Mouse (Mus musculus) layer of hippocampus, adult 18-20 months (tissue): ENCODE measurements around the gene Itga5. TPM values are rescaled to one million over a fixed set of nuclear protein-coding genes. Genes with fewer than 3 reads are reported as not detected.

ENCODE experiments used
- DNase-seq, 2 experiments: peaks; one replicate each; pipeline ENCODE4 v3.0.0; 2022; ENCODE audit warnings: low spot score in 2 of 2
- total RNA-seq, 2 experiments: library from RNA; stranded (reverse); gene quantifications; 2 replicates each; pipeline ENCODE4 v1.2.3; 2021

The Itga5 gene
- total RNA-seq, 2 experiments from 2014 or later, result 1.1 to 1.2 TPM

DNA sequence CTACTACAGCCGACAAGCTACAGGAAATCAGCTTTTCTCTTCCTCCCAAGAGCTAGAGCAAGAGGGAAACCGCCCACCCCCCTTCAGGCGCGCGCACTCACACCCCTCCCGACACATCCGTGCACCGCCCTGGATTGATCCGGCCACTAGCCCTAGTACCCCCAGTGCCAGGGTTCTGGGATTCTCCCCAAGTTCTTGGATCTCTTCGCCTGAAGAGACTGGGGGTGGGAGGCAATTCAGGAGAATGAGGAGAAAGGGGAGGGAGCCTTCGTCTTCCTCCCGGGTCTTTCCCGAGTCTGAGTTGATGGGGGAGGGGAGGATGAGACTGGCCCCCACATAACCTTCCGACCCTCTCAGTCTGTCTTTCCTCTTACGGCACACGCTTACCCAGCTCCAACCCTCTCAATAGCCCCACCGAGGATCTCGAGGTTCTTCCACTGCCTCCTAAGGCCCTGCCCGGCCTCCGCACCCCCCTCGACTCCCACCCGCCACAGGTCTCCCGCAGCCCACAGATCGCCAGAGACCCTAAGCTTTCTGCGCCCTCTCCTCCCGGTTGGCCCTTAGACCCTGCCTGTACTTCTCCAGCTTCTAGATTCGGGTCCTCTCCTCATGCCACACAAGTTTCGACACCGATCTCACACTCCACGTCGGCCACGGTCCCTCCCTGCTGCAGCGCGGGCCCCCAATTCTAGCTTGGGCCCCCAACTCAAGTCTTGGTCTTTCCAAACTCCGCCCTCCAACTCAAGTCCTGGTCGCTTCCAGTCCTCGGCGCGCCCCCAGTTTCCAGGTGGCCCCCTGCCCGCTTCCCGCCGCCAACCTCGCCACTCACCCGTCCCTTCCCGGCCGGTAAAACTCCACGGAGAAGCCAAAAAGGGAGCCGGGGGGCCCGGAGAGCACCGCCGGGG lies 840 bp downstream of the Itga5 start:
- DNase-seq, result no peak

GRCm38 (mm10) chr15:103364761-103365160 lies 1.8 kb downstream of the Itga5 start:
- DNase-seq, result no peak

- no peak for DNase-seq
Observed at GRCm38 (mm10) chr15:103363809-103364208, 2.8 kb downstream of the Itga5 start.

DNA sequence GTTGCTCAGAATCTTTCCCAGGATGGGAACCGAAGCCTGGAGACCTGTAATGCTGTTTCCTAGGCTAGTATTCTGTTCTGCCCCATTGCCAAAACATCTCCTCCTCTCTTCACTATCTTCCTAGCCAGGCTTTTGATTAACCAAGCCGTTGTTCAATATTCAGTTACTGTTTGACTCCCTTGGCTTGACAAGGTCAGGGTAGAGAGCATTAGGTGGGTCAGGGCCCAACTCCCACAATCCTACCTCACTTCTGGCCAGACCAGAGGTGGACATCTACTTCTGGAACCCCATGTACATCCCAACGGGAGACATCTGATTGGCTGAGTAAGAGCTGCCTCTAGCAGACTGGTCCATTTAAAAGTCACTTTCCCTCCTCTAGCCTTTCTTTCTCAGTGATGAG lies 3.6 kb downstream of the Itga5 start:
- no peak for DNase-seq

- no peak for DNase-seq
Observed at GRCm38 (mm10) chr15:103362333-103362732, 4.2 kb downstream of the Itga5 start.

- no peak for DNase-seq
Observed at GRCm38 (mm10) chr15:103361269-103361668, 5.3 kb downstream of the Itga5 start.

DNA sequence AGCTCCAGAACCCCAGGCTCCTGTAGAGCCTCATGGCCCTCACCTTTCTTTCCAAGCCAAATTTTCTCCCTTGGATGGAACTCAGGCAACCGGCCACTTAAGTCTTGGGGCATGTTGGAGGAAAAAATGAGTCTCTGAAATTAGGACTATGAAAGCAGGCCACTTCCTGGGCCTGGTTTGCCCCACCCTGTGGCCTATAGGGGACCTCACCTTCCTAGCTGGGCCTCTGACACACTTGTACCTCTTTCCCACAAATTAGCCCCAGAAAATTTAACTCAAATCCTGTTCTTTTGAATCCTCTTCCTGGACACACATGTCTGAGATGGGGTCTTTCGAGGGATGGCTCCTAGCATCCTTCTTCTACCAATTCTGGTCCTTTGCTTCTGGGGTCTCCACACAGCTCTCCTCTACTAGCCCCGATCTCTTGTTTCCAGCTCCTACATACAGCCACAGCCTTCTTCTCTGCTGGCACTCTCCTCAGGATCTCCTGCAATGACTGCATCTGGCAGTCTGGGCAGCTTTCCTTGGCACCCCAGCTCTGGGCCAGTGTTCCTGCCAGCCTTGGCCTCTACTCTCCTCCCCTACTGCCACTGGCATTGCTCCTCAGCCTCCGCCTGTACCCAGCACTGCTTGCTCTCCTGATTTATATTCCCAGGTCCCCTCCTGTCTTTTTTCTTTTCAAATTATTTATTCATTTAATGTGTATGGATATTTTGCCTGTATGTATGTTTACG lies 6.5 kb downstream of the Itga5 start:
- no peak for DNase-seq

DNA sequence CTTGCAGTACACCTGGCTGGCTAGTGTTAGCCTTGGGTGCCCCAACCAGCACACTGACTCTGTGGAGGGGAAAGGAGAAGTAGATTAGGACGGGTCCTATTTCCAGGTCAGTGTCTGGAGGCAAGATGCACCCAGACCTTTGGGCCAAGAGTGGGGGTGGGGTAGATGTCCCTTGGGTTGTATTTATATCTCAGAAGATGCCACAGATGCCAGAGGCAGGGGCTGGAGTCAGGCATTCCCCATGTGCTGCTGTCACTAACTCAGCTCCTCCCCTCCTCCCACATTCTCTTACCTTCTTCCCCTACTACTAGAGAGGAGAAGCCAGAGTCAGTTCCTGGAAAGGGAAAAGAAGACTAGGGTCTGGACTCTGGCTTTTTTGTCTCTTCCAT lies 7.4 kb downstream of the Itga5 start:
- no peak for DNase-seq

- no peak for DNase-seq
Observed at GRCm38 (mm10) chr15:103358278-103359121, 8.1 kb downstream of the Itga5 start.

DNA sequence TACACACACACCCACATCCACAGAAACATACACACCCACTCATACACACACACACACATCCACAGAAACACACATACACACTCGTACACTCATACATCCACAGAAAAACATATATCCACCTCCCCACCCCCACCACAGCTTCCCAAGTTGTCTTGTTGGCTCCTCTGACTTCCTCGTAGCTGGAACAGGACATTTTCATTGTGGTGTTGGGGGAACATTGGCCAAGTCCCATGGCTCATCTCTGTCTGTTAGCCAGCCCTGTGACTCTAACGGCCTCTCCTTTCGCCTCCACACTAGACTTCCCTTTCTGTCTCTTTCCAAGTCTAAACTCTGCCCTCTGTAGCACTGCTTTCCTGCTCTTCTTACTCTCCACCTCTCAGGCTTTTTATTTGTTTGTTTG lies 8.7 kb downstream of the Itga5 start:
- DNase-seq, result no peak

DNA sequence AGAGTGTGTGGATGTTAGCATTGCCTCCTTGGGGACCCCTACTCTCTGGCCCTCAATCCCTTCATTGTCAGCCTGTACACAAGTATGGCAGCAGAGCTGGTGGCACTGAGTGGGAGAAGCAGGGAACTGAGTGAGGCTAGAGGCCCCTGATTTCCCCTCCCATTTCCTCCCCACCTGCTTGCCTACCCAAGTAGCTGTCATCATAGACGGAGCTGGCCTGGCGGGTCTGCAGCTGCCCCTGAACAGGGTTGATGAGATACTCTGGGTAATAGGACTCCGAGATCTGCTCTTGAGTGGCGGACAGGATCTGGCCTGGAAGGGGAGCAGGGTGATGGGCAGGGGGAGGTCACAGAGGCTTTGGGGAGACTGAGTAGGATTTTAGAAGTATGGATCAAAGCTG lies 10.4 kb downstream of the Itga5 start:
- DNase-seq, result no peak

- no peak for DNase-seq
Observed at GRCm38 (mm10) chr15:103355420-103355819, 11.1 kb downstream of the Itga5 start.

- DNase-seq, result no peak
Observed at GRCm38 (mm10) chr15:103354690-103355089, 11.9 kb downstream of the Itga5 start.

GRCm38 (mm10) chr15:103353511-103354256 lies 12.9 kb downstream of the Itga5 start:
- no peak for DNase-seq

- peak in 1 of 2 experiments; percentile 54 for DNase-seq
Observed at GRCm38 (mm10) chr15:103352856-103353255, 13.7 kb downstream of the Itga5 start.

DNA sequence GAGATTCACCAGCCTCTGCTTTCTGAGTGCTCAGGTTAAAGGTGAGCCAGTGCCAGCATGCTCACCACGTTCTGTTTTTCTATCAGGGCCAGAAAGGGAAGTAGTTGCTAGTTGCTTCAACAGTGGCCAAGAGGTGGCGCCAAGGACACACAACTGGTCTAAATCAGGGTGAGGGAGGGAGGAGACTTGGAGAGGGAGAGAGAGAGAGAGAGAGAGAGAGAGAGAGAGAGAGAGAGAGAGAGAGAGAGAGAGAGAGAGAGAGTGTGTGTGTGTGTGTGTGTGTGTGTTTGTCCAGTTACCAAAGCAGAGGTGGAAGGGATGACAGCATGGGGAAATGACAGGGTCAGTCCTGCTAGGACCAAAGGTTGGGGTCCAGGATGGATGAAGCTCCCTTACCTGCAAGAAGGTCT lies 19.3 kb downstream of the Itga5 start:
- DNase-seq, result peak in 1 of 2 experiments; percentile 56

DNA sequence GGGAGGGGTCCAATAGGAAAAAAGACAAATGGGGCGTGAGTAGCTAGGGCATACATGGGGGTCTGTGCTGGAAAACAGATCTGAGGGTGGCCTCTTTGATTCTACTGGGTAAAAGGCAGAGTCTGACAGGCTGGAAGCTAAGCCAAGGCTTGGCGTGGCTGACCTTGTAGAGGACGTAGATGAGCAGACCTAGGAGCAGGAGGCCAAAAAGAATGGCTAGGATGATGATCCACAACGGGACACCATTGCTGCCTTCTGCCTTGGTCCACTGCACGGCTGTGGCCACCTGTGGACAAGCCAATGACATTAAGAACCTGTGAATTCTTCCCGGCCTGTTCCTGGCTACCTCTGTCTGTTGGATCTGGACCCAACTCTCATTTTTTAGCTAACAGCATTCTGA lies 20.8 kb downstream of the Itga5 start:
- no peak for DNase-seq

DNA sequence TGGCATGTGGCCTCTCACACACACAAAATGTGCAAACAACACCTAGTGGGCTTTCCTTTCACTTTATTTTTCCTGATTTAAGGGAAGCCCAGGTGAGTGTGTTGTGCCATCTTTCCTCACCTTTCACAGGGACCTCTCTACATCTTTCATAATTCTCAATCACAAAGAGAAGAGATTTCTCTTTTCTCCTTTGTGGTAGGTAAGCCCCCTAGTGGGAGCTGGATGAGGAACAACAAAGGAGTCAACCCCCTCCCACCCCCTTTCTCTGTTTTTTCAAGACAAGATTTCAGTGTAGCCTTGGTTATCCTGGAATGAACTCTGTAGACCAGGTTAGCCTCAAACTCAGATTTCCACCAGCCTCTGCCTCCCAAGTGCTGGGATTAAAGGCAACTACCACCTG lies 23.0 kb downstream of the Itga5 start:
- DNase-seq, result no peak

- DNase-seq, result no peak
Observed at GRCm38 (mm10) chr15:103343008-103343407, 23.6 kb downstream of the Itga5 start.

DNA sequence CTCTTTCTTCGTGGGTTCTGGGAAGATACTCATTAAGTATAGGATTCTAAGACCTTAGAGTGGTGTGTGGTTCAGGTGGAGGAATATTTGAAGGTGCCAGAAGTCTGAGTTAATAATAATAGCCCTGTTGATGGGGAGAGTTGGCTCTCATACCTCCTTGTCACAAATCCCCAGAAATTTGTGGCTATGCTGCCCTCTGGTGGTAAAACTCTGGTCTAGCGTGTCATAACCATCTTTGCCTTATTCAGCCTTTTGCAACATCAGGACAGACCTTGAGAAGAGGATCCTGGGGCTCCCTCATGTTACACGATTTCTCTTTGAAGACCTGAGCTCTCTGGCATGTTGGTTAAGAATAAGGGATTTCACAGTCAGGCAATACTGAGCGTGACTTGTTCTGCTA lies 24.1 kb downstream of the Itga5 start:
- DNase-seq, result peak; percentile 71 to 86

- no peak for DNase-seq
Observed at GRCm38 (mm10) chr15:103341547-103341946, 25.0 kb downstream of the Itga5 start.
